Mouse (Mus musculus) testis, adult 2 months (tissue): Measurements from ENCODE around the gene Ripk3.

Experiments
- CTCF ChIP-seq: fragments of 200-500 bp; IDR thresholded peaks from 2 replicates; pipeline ENCODE4 v1.5.1; 2012; ENCODE audit warnings: low read depth, mild to moderate bottlenecking, inconsistent platforms, low read length, moderate library complexity; ENCODE audit not compliant: control insufficient read depth, insufficient read depth, insufficient replicate concordance
- POLR2A ChIP-seq: fragments of 200-500 bp; IDR thresholded peaks from 2 replicates; pipeline ENCODE4 v1.6.1; 2012; ENCODE audit warnings: low read depth, mild to moderate bottlenecking, inconsistent platforms, low read length, moderate library complexity; ENCODE audit not compliant: control insufficient read depth

DNA sequence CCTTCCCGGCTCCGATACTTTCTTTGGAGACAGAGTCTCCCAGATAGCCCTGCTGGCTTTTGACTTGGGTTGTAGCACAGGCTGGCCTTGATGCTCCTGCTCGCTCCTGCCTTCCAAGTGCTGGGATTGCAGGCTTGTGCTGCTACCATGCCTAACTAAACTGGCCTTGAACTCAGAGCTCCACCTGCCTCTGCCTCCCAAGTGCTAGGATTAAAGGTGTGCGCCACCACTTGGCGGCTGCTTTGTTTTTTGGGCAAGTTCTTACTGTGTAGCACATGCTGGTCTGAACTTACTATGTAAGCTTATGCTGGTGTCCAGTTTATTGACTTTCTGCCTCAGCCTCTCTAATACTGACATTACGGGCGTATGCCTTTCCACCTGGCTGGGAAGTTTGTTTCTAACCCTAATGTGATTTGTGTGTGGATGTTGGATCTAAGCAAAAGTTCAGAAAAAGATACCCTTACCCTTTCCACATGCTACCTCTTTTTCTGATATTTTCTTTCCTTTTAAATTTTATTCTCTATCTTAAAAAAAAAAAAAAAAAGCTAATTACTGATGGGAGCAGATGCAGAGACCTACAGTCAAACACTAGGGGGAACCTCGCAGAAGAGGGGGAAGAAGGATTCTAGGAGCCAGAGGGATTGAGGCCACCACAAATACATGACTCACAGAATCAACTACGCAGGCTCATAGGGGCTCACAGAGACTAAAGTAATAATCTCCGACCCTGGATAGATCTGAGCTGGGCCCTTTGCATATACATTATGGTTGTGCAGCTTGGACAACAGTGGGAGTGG lies 41.4 kb downstream of the Ripk3 start:
- TF ChIP-seq POLR2A (no peak), CTCF (no peak)
